Mouse (Mus musculus) stomach, postnatal 0 days (tissue): ENCODE data around the gene Gm28308. TPM values are rescaled to one million over a fixed set of nuclear protein-coding genes. Genes with fewer than 3 reads are reported as not detected.

Experiments used
- ATAC-seq: fragments of 200-750 bp; cut with Nextera tagmentation; 2 replicates; pipeline ENCODE4 v1.8.0; 2017; ENCODE audit not compliant: low FRiP score, low TSS enrichment
- DNase-seq: peaks from one replicate; pipeline ENCODE4 v3.0.0-alpha.2; 2016; ENCODE audit warnings: low spot score
- H3K27ac ChIP-seq: fragments of 300-500 bp; sonication (generic); replicated peaks from 2 replicates; pipeline ENCODE4 v1.5.1; 2014; ENCODE audit warnings: mild to moderate bottlenecking, control low read depth
- H3K27me3 ChIP-seq: fragments of 300-500 bp; sonication (generic); 2 replicates; pipeline ENCODE4 v1.6.1; 2014; ENCODE audit warnings: low read length; ENCODE audit not compliant: control insufficient read depth, insufficient read depth
- H3K36me3 ChIP-seq: fragments of 300-500 bp; sonication (generic); 2 replicates; pipeline ENCODE4 v1.6.1; 2014; ENCODE audit warnings: low read length, mixed read lengths; ENCODE audit not compliant: control insufficient read depth, insufficient read depth
- H3K4me1 ChIP-seq: fragments of 300-500 bp; sonication (generic); replicated peaks from 2 replicates; pipeline ENCODE4 v1.6.1; 2014; ENCODE audit warnings: antibody characterized with exemption; ENCODE audit not compliant: control insufficient read depth, insufficient read depth
- H3K4me2 ChIP-seq: fragments of 300-500 bp; sonication (generic); replicated peaks from 2 replicates; pipeline ENCODE4 v1.6.1; 2014; ENCODE audit warnings: low read depth, mild to moderate bottlenecking, control low read depth, moderate library complexity
- H3K4me3 ChIP-seq: fragments of 300-500 bp; sonication (generic); 2 replicates; pipeline ENCODE4 v1.5.1; 2014; ENCODE audit warnings: low read depth, low read length, control low read depth
- H3K9ac ChIP-seq: fragments of 300-500 bp; sonication (generic); 2 replicates; pipeline ENCODE4 v1.6.1; 2014; ENCODE audit warnings: mild to moderate bottlenecking, low read length, control low read depth, mixed read lengths
- H3K9me3 ChIP-seq: fragments of 300-500 bp; sonication (generic); 2 replicates; pipeline ENCODE4 v1.6.1; 2016; ENCODE audit warnings: low read length; ENCODE audit not compliant: control insufficient read depth
- CTCF ChIP-seq: IDR thresholded peaks from 2 replicates; pipeline ENCODE4 v1.5.1; 2016; ENCODE audit warnings: antibody characterized with exemption, low read depth, mild to moderate bottlenecking, moderate library complexity
- EP300 ChIP-seq: optimal IDR thresholded peaks from 2 replicates; pipeline ENCODE3; 2016; ENCODE audit warnings: antibody characterized with exemption
- whole genome bisulfite sequencing: fragments of 180-500 bp; shearing (Covaris S2); extraction: QIAGEN DNeasy Blood & Tissue Kit; methylation state at CpG from one replicate; pipeline ENCODE4 v1.1.7; 2014; 5-methylcytosine and 5-hydroxymethylcytosine counted together
- polyA plus RNA-seq: library from polyadenylated mRNA; unstranded; fragments of >200 nt; fragmentation: Nextera tagmentation; extraction: Ambion mirVana; gene quantifications from 2 replicates; pipeline ENCODE4 v1.2.1, GENCODE M21; 2015

The Gm28308 gene
- polyA plus RNA-seq, 1 experiment from 2014 or later, result not detected

GRCm38 (mm10) chr6:52154044-52154443 is 59.1 kb downstream of the Gm28308 start:
- no peaks in the 10 kb centered on the region for H3K4me1 ChIP-seq
- no peak for ATAC-seq
- no peak overlapping the region for H3K4me3 ChIP-seq
- no peak for TF ChIP-seq CTCF
- no peak for TF ChIP-seq EP300
- H3K36me3 ChIP-seq, result no peaks in the 10 kb centered on the region
- DNase-seq, result no peak
- 77% methylated on average over 5 of the region's 5 CpGs for WGBS
- no peaks in the 10 kb centered on the region for H3K9me3 ChIP-seq
- H3K27ac ChIP-seq, result no peak overlapping the region
- no peak overlapping the region for H3K9ac ChIP-seq
- no peak overlapping the region for H3K4me2 ChIP-seq
- H3K27me3 ChIP-seq, result 0 out of 2 replicates have a peak, but pooled peaks cover 2% of the 10 kb centered on the region

DNA sequence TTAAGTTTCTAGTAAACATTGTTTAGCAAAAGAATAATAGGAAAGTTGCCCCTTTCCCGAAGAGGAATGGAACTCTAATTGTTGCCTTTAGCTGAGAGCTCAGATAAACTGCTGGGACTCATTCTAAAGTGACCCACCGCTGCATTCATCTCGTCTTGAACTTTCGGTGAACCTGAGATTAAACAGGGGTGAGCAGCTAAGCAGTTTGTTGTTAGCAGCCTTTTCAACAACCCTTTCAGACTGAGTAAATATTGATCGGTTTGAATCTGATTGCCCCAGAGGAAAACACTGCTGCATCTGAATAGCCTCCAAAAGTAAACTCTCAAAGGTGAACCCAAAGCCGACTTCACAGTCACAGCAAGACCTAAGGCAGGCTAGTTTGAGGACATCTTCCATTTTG is 59.9 kb downstream of the Gm28308 start:
- no peak overlapping the region for H3K27ac ChIP-seq
- 0 out of 2 replicates have a peak, but pooled peaks cover 2% of the 10 kb centered on the region for H3K27me3 ChIP-seq
- no peak overlapping the region for H3K4me3 ChIP-seq
- 39% methylated on average over 6 of the region's 6 CpGs for WGBS
- H3K9ac ChIP-seq, result no peak overlapping the region
- no peaks in the 10 kb centered on the region for H3K4me1 ChIP-seq
- H3K9me3 ChIP-seq, result no peaks in the 10 kb centered on the region
- no peak overlapping the region for H3K4me2 ChIP-seq
- DNase-seq (no peak), ATAC-seq (no peak)
- TF ChIP-seq CTCF (no peak), EP300 (no peak)
- no peaks in the 10 kb centered on the region for H3K36me3 ChIP-seq

- Histone ChIP-seq H3K36me3 (no peaks in the 10 kb centered on the region), H3K4me2 (no peak overlapping the region), H3K4me3 (no peak overlapping the region), H3K9me3 (no peaks in the 10 kb centered on the region), H3K4me1 (no peaks in the 10 kb centered on the region), H3K27ac (no peak overlapping the region), H3K9ac (no peak overlapping the region), H3K27me3 (0 out of 2 replicates have a peak, but pooled peaks cover 2% of the 10 kb centered on the region)
- WGBS, result 49% methylated on average over 16 of the region's 16 CpGs
- TF ChIP-seq EP300 (no peak), CTCF (no peak)
- DNase-seq (no peak), ATAC-seq (no peak)
These were observed 60.6 kb downstream of the Gm28308 start for GRCm38 (mm10) chr6:52152226-52153193.

DNA sequence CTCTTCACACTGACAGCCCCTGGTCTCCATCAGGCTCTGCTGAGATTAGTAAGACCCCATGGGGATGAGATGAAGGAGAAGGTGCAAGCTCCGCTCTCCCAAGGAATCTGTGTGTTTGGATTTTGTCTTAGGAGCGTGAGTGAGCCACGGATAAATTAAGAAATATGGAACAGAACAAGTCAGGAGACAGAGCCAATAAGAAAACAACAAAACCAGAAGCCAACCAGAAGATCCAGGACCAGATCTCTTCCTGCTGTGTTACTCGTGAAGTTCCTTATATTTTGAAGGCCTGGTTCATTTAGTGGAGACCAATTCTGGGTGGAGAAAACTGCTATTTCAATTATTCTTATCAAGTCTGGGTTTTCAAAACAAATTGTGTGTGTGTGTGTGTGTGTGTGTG is 61.6 kb downstream of the Gm28308 start:
- Histone ChIP-seq H3K4me2 (no peak overlapping the region), H3K4me1 (no peaks in the 10 kb centered on the region), H3K9me3 (no peaks in the 10 kb centered on the region), H3K27ac (no peak overlapping the region), H3K4me3 (no peak overlapping the region), H3K27me3 (0 out of 2 replicates have a peak, but pooled peaks cover 2% of the 10 kb centered on the region), H3K36me3 (no peaks in the 10 kb centered on the region), H3K9ac (no peak overlapping the region)
- TF ChIP-seq EP300 (no peak), CTCF (no peak)
- ATAC-seq (no peak), DNase-seq (no peak)
- 58% methylated on average over 4 of the region's 4 CpGs for WGBS

DNA sequence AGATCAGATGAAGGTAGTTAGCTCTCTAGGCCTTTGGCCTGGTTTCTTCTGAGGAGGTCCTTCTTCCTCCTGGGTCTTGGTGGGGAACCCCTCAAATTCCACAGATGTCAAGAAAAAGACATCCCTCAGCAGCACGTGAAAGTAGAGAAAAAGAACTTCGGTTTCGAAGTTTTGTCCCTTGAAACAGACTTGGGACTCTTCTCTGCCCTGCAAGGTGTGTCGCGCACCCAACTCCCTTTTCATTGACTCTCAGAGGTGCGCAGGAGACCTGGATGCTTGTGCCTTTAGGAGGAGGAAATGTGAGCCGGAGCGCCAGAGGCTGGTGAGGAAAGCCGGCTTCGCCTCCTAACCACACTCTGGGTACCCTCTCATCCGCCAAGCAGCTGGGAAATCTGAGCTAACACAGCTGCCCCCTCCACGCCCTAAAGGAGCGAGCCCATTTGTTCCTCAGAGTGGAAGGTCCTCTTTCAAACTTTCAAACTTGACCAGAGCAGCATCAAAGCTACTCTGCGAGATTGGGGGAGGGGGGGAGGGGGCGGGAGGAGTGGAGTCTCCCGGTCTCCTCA is 62.7 kb downstream of the Gm28308 start:
- Histone ChIP-seq H3K27me3 (0 out of 2 replicates have a peak, but pooled peaks cover 2% of the 10 kb centered on the region), H3K4me1 (no peaks in the 10 kb centered on the region), H3K4me2 (0 out of 2 replicates have a peak overlapping the region, but pooled peaks have one; percentile 20), H3K4me3 (no peak overlapping the region), H3K36me3 (no peaks in the 10 kb centered on the region), H3K9me3 (no peaks in the 10 kb centered on the region), H3K27ac (no peak overlapping the region), H3K9ac (no peak overlapping the region)
- no peak for TF ChIP-seq CTCF
- TF ChIP-seq EP300, result no peak
- 21% methylated on average over 16 of the region's 16 CpGs for WGBS
- no peak for ATAC-seq
- DNase-seq, result no peak

DNA sequence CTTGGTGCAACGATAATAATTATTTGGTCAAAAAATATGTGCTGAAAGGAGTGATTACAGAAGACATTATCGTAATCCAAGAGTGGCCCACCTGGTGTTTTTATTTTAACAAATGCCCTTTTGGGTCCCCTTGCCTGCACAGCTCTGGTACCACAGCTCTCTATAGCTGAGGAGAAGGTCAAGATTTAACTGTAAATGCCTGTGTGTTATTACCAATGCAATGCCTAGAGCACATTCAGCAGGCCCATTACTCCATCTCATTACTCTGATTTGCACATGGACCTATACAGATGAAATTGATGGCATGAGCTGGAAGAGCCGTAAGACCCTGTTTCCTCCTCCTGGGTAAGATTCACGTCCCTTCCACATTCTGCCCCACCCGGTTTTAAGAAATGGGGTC is 74.0 kb downstream of the Gm28308 start:
- no peak overlapping the region for H3K4me3 ChIP-seq
- no peaks in the 10 kb centered on the region for H3K9me3 ChIP-seq
- H3K27me3 ChIP-seq, result no peaks in the 10 kb centered on the region
- no peak for ATAC-seq
- H3K4me2 ChIP-seq, result no peak overlapping the region
- no peaks in the 10 kb centered on the region for H3K4me1 ChIP-seq
- no peak for TF ChIP-seq EP300
- no peak for TF ChIP-seq CTCF
- WGBS, result 68% methylated on average over 5 of the region's 5 CpGs
- H3K36me3 ChIP-seq, result no peaks in the 10 kb centered on the region
- no peak overlapping the region for H3K9ac ChIP-seq
- no peak for DNase-seq
- H3K27ac ChIP-seq, result no peak overlapping the region
